Mouse (Mus musculus): ENCODE data around the gene Gcdh. TPM values are rescaled to one million over a fixed set of nuclear protein-coding genes. Genes with fewer than 3 reads are reported as not detected.

Gene Gcdh
- polyA plus RNA-seq, 1 experiment from 2014 or later, result 33.9 TPM

DNA sequence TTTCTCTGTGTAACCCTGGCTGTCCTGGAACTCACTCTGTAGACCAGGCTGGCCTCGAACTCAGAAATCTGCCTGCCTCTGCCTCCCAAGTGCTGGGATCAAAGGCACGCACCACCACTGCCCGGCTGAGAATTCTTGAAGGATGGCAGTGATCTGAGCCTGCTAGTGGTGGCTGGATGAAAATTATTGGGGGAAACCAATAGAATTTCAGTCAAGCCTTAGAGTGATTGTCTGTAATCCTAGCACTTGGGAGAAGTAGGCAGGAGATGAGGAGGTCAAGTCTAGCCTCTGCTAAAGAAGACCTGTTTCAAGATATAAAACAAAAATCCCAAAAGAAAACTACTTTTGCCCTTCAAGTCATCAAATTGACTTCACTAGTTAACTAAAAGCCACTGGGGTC is 37.3 kb downstream of the Gcdh start:
- 96% methylated on average over 3 of the region's 3 CpGs for WGBS
- H3K4me3 ChIP-seq, result no peak overlapping the region
- H3K9me3 ChIP-seq, result no peaks in the 10 kb centered on the region
- H3K9ac ChIP-seq (replicated peaks), result no peak overlapping the region
- H3K4me2 ChIP-seq (replicated peaks), result no peak overlapping the region
- peaks cover 14% of the 10 kb centered on the region for H3K4me1 ChIP-seq
- ATAC-seq (ENCODE audit: low FRiP score, low read depth), result peak; percentile 23
- H3K36me3 ChIP-seq, result peaks cover 18% of the 10 kb centered on the region
- no peak overlapping the region for H3K27ac ChIP-seq (replicated peaks)
- 0 out of 2 replicates have a peak, but pooled peaks cover 6% of the 10 kb centered on the region for H3K27me3 ChIP-seq

DNA sequence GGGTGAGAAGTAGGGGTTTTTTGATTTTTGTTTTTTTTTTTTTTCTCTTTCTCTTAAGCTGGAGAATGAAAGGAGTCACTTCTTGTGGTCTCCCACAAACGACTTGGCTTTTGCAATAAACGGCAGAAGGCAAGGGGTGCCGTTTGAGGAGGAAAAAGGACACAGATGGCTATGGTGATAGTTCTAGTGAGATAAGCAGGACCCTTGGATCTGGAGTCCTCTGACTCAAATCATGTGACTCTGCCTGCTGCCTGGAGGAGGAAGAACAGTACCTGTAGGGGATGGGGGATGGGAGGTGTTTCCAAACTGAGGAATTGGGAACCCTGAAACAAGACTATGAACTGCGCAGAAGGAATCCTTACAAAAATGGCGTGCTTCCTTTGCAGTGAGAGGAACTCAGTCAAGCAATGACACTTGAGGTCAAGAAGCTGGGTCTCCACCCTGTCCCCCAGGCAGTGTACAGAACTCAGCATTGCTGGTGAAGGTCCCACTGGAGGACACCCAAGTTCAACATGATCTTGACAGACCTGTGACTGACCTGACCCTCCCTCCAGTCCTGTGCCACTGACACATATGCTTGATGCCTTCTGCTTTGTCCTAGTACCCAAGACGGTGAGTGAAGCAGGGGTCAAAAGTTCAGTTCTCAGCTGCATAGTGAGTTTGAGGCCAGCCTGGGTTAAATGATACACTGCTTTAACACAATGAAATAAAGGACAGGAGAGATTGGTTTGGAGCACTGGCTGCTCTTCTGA is 45.9 kb downstream of the Gcdh start:
- 59% methylated on average over 6 of the region's 6 CpGs for WGBS
- peak overlapping the region; percentile 83 for H3K4me2 ChIP-seq (replicated peaks)
- H3K4me1 ChIP-seq, result peaks cover 31% of the 10 kb centered on the region
- H3K9me3 ChIP-seq, result no peaks in the 10 kb centered on the region
- ATAC-seq (ENCODE audit: low FRiP score, low read depth), result no peak
- peaks cover 23% of the 10 kb centered on the region for H3K36me3 ChIP-seq
- H3K4me3 ChIP-seq, result peak overlapping the region; percentile 94
- H3K27ac ChIP-seq (replicated peaks), result peak overlapping the region; percentile 81; the same call in 1 of the 2 replicates
- H3K9ac ChIP-seq (replicated peaks), result peak overlapping the region; percentile 63; the same call in 1 of the 2 replicates
- no peaks in the 10 kb centered on the region for H3K27me3 ChIP-seq

DNA sequence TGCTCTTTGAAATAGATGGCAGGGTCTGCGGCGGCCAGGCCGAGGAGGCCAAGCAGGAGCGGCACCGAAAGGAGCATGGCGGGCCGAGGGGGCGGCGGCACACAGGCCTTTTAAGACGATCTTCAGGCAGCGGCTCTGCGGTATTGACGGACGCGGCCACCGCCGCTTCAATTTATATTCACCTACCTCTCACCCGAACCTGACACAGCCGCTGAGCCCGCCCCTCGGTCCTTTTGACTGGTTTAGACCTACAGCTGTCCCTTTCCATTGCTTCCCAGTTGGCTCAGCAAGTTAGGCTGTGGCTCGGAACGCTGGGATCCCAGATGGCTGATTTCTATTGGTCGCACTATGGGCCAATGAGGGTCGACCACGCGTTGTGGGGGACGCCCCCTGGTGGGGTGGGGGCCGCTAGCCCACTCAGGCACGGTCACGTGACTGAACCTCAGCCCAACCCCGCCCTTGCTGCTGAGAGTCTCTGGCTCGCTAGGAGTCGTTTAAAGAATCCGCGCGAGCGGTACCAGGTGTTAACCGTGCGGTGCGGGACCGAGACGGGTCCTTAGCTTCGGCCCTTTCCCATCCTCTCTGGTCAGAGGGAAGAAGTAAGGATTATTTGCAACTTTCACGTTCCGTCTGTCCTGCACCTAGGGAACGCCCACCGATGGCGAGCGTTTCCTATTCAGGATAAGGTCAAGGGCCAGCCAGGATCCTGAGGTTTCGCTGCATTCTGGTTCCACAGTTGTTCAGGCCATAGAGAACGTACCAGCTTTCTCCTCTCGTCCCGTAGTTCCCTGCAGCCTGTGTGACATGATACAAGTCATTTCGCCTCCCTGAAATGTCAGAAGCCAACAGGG is 46.8 kb downstream of the Gcdh start, which contains the start of gene Calr:
TSS of gene Calr (minus strand) at position 213 of the 851 bp plus-strand sequence.
- Histone ChIP-seq H3K9ac (replicated peaks) (peak within 1 kb of the TSS; percentile 95), H3K4me1 (peaks cover 31% of the 10 kb centered on the region), H3K27me3 (no peaks in the 10 kb centered on the region), H3K27ac (replicated peaks) (peak within 1 kb of the TSS; percentile 83), H3K4me3 (peak within 1 kb of the TSS; percentile 94), H3K9me3 (no peaks in the 10 kb centered on the region), H3K36me3 (peaks cover 32% of the 10 kb centered on the region), H3K4me2 (replicated peaks) (peak within 1 kb of the TSS; percentile 83)
- 2% methylated on average over 54 of the region's 55 CpGs for WGBS
- ATAC-seq (ENCODE audit: low FRiP score, low read depth), result peak; percentile 98

DNA sequence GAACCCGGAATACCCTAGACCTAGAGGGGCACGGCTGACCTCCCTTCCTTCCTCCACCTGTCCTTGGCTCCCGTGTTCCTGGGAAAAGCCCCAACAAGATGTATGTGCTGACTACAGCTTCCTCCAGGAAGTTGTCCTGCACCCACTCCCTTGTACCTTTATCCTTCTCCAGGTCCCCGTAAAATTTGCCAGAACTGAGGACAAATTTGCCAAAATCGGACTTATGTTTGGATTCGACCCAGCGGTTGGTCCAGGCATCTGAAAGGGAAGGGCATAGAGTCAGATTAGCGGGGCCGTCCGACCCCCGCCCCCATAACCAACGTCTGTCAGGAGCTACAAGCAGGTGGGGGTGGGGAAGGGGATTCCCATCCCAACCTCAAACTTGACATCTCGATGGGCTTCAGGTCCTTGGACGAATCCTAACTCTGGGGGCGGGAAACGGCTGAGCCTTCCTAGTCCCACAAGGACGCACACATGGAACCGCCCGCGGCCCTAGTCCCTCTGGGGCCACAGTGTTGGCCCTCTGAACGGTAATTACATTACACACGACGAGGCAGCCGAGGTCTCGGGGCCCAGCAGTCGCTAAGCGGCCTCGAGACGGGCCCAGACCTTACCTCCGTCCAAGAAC is 47.5 kb downstream of the Gcdh start:
- peaks cover 31% of the 10 kb centered on the region for H3K4me1 ChIP-seq
- H3K4me2 ChIP-seq (replicated peaks), result peak overlapping the region; percentile 83
- no peaks in the 10 kb centered on the region for H3K9me3 ChIP-seq
- peaks cover 40% of the 10 kb centered on the region for H3K36me3 ChIP-seq
- H3K27ac ChIP-seq (replicated peaks), result peak overlapping the region; percentile 83
- H3K4me3 ChIP-seq, result peak overlapping the region; percentile 94
- H3K27me3 ChIP-seq, result no peaks in the 10 kb centered on the region
- H3K9ac ChIP-seq (replicated peaks), result peak overlapping the region; percentile 95
- no peak; the same call in 1 of the 2 replicates for ATAC-seq (ENCODE audit: low FRiP score, low read depth)
- WGBS, result under 1% methylated on average over 30 of the region's 30 CpGs

DNA sequence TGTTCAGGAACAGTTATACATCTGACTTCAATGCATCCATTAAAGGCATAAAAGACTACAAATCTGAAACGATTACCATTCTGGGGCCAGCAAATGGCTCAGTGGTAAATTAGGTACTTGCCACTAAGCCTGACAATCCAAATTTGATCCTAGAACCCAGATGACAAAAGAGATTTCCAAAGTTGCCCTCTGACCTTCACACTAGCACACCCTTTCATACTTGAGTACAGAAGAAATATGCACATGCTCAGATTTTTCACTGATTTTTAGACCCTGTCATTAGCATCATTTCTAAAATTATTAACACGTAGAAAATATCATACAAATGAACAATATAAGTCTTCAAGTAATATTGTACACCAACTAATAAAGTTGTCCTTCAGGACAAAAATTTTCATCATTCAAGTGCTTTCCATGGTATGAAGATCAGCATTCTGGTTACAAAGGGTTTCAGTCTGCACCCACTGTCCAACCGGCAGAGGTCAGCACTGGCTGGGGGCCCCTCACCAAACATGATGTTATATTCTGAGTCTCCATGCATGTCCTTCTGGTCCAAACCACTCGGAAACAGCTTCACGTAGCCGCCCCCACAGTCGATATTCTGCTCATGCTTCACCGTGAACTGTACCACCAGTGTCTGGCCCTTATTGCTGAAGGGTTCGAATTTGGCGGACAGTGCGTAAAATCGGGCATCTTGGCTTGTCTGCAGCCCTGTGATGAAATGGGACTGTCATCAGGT is 48.2 kb downstream of the Gcdh start:
- Histone ChIP-seq H3K4me1 (peaks cover 31% of the 10 kb centered on the region), H3K36me3 (peaks cover 40% of the 10 kb centered on the region), H3K9me3 (no peaks in the 10 kb centered on the region), H3K9ac (replicated peaks) (peak overlapping the region; percentile 95), H3K4me3 (peak overlapping the region; percentile 94), H3K27me3 (no peaks in the 10 kb centered on the region), H3K4me2 (replicated peaks) (peak overlapping the region; percentile 83), H3K27ac (replicated peaks) (peak overlapping the region; percentile 83)
- WGBS, result 17% methylated on average over 12 of the region's 12 CpGs
- ATAC-seq (ENCODE audit: low FRiP score, low read depth), result no peak

DNA sequence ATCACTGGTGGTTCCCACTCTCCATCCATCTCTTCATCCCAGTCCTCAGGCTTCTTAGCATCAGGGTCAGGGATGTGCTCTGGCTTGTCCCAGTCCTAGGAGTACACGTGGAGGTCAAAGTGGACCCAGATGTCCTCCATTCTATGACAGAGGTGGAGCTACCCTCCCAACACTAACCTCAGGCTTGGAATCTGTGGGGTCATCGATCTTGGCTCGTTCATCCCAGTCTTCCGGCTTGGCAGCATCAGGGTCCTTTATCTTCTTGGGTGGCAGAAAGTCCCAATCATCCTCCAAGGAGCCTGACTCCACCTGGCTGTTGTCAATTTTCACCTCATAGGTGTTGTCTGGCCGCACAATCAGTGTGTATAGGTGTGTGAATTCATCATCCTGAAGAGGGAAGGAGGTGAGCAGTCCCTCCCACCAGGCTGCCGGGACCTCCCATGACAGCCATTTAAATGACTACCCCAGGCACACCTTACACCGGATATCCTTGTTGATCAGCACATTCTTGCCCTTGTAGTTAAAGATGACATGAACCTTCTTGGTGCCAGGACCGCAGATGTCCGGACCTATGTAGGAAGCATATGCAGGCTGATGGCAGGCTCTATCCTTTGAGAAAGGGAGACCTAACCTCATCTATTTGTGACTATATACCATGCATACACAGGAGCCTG is 49.2 kb downstream of the Gcdh start:
- Histone ChIP-seq H3K9me3 (no peaks in the 10 kb centered on the region), H3K27ac (replicated peaks) (0 out of 2 replicates have a peak overlapping the region, but pooled peaks have one; percentile 3), H3K4me2 (replicated peaks) (peak overlapping the region; percentile 83), H3K9ac (replicated peaks) (peak overlapping the region; percentile 95; the same call in 1 of the 2 replicates), H3K4me3 (peak overlapping the region; percentile 94), H3K27me3 (no peaks in the 10 kb centered on the region), H3K4me1 (peaks cover 35% of the 10 kb centered on the region), H3K36me3 (peaks cover 40% of the 10 kb centered on the region)
- ATAC-seq (ENCODE audit: low FRiP score, low read depth), result no peak
- 87% methylated on average over 9 of the region's 9 CpGs for WGBS

DNA sequence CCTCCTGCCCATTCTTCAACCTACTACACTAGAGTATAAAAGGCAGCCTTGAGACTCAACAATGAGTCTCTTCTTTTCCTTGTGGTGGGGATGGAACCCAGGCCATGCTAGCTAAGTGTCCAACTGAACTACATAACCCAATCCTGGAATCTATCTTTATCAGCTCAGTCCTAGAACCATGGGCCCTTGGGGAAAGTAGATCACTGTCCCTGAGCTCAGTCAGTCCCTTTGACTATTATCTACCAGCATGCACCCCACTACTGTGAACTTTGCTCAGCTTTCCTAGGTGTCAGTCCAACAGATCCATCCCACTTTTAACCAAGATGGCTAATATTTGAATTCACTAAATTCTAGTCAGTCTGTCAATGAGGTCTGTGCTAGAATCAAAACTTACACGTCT is 52.2 kb downstream of the Gcdh start:
- Histone ChIP-seq H3K4me2 (replicated peaks) (no peak overlapping the region), H3K36me3 (peaks cover 65% of the 10 kb centered on the region), H3K27ac (replicated peaks) (no peak overlapping the region), H3K9ac (replicated peaks) (no peak overlapping the region), H3K27me3 (no peaks in the 10 kb centered on the region), H3K4me1 (peaks cover 29% of the 10 kb centered on the region), H3K4me3 (no peak overlapping the region), H3K9me3 (no peaks in the 10 kb centered on the region)
- 84% methylated on average over 1 of the region's 1 CpGs for WGBS
- ATAC-seq (ENCODE audit: low FRiP score, low read depth), result no peak

DNA sequence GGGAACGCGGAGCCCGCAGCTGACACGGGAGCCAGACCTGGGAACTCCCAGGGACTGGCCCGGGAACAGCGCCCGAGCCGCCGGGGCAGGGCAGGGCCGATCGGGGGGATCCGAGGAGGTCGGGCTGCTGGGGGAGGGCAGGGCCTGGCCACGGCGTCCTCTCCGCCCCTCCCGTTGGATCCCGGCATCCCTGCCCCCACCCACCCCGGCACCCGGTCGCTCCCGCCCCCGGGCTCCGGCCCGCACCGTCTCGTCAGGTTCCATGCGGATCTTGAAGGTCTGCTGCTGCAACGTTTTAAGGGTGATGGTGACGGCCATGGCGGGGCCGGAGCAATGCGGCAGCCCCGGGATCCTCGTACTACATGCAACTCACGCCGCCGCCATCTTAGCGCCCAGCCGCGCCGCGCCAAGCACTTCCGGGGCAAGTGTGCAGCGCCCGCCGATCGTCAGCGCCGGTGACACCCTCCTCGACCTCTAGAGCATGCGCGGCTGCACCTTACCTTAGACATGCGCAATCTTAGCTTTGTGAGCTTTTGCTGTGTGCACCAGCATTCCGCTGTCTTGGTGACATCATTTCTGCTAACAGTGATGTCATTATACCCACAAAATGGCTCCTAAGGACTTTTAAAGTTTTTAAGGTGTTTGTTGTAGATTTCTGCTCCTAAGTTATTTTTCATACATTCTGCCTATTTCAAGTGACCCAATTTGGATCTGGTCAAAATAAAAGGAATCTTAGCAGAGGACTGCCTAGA is 53.3 kb downstream of the Gcdh start, which contains the start of gene Rad23a:
TSS of gene Rad23a (minus strand) at position 418 of the 752 bp plus-strand sequence.
- peak; percentile 96 for ATAC-seq (ENCODE audit: low FRiP score, low read depth)
- peaks cover 76% of the 10 kb centered on the region for H3K36me3 ChIP-seq

DNA sequence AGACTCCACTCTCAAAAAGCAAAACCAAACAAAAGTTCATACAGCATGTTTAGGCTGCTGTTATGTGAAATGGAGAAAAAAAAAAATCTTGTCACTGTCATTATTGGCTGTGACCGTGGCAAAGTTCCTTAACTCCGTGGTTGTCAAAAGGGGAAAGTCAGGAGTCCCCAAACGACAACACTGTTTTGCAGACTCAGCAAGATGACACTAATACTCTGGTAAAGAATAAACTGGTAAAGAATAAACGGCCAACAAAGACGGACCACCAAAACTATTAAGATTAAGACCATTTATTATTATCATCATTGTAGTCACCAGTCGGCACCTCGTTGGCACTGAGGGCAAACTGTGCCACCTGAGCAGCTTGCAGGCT is 53.9 kb downstream of the Gcdh start:
- Histone ChIP-seq H3K36me3 (peaks cover 77% of the 10 kb centered on the region), H3K27me3 (no peaks in the 10 kb centered on the region), H3K9me3 (no peaks in the 10 kb centered on the region), H3K4me1 (peaks cover 20% of the 10 kb centered on the region), H3K9ac (replicated peaks) (peak overlapping the region; percentile 93), H3K27ac (replicated peaks) (peak overlapping the region; percentile 86), H3K4me2 (replicated peaks) (peak overlapping the region; percentile 74), H3K4me3 (peak overlapping the region; percentile 94)
- no peak for ATAC-seq (ENCODE audit: low FRiP score, low read depth)
- WGBS, result 3% methylated on average over 7 of the region's 7 CpGs

More for the DNA sequence above, 53.3 kb downstream of the Gcdh start, which contains the start of gene Rad23a:
- H3K4me1 ChIP-seq, result peaks cover 26% of the 10 kb centered on the region
- H3K9ac ChIP-seq (replicated peaks), result peak within 1 kb of the TSS; percentile 93
- H3K9me3 ChIP-seq, result no peaks in the 10 kb centered on the region
- peak within 1 kb of the TSS; percentile 74 for H3K4me2 ChIP-seq (replicated peaks)
- H3K4me3 ChIP-seq, result peak within 1 kb of the TSS; percentile 94
- under 1% methylated on average over 46 of the region's 55 CpGs for WGBS
- H3K27me3 ChIP-seq, result no peaks in the 10 kb centered on the region
- peak within 1 kb of the TSS; percentile 86 for H3K27ac ChIP-seq (replicated peaks)

DNA sequence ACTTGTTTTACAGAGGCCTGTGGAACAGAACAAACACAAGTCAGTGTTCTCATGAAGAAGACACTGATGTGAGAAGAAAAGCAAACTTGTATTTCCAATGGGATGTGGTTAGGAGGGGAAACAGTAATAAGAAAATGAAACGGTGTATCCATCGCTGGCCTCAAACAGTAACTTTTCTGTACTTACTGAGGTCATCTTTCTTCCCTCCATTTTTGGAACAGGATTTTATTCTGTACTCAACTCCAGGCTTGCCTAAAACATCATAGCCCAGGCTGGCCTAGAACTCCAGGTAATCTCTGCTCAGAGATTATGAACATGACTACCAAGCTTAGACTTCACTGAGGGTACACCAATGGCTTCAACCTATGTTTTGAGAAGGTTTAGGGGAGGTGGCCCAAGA is 54.3 kb downstream of the Gcdh start:
- WGBS, result 96% methylated on average over 2 of the region's 2 CpGs
- no peaks in the 10 kb centered on the region for H3K27me3 ChIP-seq
- peaks cover 20% of the 10 kb centered on the region for H3K4me1 ChIP-seq
- H3K4me3 ChIP-seq, result peak overlapping the region; percentile 94
- ATAC-seq (ENCODE audit: low FRiP score, low read depth), result no peak
- peak overlapping the region; percentile 74 for H3K4me2 ChIP-seq (replicated peaks)
- peak overlapping the region; percentile 93; the same call in 1 of the 2 replicates for H3K9ac ChIP-seq (replicated peaks)
- H3K36me3 ChIP-seq, result peaks cover 77% of the 10 kb centered on the region
- no peak overlapping the region for H3K27ac ChIP-seq (replicated peaks)
- H3K9me3 ChIP-seq, result no peaks in the 10 kb centered on the region
